Mouse (Mus musculus): ENCODE measurements at regions not wholly inside any gene's neighbourhood (a gene's known extent, or its start where the extent isn't known, plus 50 kb on each side); places are given as distances from the start of the nearest gene placed in this dataset.
A peak's percentile ranks its signal among the peaks of the same experiment; 100 is the strongest.

DNA sequence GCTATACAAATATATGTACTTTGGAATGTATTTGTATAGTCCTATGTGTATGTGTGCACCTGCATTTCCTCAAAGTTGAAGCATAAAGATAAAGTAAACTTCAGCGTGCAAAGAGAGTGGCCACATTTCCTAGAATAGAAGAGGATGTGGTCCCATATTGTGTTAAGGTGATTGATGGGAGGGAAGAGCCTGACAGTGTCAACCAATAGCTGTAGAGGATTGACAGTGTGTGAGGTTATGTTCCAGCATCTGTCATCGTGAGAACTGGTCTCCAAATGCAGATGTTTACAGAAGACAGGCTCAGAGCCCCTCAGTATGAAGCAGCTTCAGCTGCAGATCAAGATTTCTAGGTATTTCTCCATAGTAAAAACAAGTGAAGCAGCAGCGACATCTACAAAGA is 1114.5 kb downstream of the Gsdmc2 start:
- DNase-seq = no peak

DNA sequence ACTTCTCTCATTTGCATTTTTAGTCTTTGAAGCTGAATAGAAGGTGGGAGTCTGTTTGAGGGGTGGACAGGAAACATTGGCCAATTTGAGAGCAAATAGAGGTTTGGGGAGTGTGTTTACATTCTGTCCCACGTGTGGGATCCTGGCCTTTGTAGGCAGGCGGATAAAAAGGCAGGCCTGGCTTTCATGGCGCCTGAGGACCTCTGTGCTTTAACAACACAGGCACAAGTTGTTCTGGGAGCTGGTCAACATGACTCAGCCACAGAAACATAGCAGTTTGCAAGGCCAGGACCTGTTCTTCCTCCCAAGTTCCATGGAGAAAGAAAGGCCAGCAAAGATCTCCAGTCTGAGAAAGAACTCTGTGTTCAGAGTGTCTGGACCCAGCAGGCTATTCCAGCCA is 1130.7 kb downstream of the Gsdmc2 start:
- no peak for DNase-seq

DNA sequence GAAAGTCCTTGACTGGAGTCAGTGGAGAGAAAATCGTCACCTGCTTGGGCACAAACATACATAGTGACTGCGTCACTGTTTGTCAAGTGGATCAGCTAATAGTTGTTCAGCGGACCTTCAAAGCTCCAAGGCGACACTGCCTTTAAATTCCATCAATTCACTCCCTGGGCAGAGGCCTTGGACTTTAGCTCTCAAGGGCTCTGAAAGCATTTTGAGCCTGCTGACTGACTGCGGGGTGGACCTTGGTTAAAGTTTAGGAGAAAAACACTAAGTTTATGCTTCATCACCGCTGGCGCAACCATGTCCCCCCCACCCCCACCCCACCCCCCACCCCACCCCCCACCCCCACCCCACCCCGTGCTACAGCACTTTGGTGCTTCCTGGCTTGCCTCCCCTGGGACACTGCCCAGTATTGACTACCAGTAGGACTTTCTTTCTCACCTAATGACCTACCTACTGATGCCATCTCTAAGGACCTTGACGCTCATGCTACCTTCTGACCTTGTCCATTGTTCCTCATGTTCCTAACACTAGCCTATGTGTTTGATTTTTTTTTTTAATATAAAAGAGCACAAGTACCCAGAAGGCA is 1132.3 kb downstream of the Gsdmc2 start:
- DNase-seq = peak; percentile 26 to 47

DNA sequence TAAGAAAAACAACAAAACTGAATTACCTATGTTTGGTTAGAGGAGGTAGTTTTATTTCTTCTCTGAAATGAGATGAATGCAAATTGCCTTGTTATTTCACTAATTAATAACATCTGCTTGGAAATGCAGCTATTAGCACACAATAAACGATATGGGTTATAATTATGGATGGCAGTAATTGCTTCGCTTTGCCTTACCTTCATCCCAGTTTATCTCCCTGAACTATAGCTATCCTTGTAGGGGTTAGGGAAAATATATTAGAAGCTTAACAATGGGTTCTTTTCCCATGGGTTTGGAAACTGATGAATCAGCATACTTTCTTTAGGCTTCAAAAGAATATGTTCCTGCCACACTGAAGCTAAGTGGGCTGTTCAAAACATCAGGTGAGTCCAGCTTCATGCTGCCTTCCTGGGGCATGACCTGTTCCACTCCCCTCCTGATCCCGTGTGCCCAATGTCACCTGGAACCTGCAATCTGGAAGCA is 1132.9 kb downstream of the Gsdmc2 start:
- no peak for DNase-seq

DNA sequence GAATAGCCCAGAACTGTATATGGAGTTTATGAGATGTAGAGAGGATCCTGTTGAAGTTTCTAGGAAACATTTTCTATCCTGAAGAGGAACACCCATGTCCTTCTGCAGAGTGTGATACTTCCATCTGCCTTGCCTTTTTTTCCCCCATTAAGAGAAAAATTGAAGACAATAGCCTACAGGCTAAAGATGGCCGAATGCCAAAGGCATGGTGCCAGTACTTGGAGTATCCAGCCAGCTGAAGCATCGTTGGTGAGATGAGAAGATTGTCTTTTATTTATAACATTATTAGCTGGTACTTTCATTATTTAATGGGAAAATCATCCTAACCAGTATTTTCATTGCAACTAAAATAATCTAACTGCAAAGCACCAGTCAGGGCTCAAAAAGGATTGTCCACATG is 1135.4 kb downstream of the Gsdmc2 start:
- peak in 1 of 2 experiments; percentile 29 for DNase-seq

DNA sequence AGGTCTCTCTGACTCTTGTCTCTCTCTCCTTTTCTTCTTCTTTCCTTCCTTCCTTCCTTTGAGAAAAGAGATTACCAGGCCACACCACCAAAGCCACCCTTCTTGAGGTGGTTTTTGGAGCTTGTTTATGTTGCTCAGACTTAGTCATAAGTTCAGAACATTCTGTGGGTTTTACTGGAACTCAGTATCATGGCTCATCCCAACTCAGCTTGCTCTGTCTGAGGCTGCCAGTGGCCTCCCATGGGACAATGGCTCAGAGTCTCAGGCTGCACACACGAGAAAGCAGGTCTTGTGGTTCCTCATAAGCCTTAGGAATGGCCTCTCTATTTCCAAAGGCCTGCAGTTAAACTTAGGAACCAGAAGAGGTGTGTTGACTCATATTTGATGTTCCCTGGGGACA is 1146.4 kb downstream of the Gsdmc2 start:
- DNase-seq = no peak

DNA sequence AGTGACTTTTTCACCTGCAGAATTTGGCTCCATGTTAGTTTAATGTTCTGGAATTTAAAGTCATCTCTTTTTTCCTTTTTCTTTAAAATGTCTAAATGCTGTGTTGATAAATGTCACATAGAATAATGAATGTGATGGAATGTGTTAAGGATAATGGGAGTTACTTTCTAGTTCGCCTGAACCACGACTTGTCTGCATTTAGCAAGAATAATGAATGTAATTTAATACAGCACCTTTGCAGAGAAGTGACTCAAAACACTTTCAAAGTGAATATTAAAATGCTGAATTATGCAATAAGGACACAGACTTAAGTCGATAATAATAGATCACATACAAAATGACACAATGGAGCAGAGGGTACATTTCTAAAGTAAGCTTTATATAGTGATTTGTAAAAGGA is 1150.2 kb downstream of the Gsdmc2 start:
- DNase-seq = no peak

DNA sequence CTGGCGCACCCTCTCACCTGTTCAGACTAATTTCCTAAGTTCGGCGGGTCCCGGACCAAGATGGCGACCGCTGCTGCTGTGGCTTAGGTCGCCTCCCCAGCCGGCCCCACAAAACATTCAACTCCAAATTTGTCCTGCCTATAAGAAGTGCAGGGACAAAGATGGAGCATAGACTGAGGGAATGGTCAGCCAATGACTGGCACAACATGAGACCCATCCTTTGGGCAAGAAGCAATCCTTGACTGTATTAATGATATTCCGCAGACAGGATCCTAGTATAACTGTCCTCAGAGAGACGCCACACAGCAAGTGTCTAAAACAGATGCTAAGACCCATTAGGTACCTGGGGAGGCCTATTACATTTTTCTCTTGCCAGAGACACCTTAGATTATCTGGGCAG is 1151.3 kb downstream of the Gsdmc2 start:
- no peak for DNase-seq

DNA sequence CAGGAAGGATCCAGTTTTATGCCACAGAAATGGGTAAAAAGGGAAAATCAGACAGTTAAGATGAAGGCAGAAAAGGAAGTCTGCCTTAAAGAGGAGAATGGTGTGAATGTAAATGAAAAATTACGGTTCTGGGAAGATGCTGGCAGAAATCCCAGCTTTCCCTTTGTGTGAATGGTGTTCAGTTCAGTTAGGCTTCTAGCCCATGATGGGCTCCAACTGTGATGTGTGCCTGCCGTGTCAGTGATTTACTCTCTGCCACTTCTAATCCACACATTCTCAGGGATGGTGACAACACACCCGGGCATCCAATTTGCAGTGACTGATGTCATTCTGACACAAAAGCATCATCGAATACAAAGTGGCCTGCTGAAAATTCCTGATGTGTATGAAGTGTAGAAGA is 1171.6 kb downstream of the Gsdmc2 start:
- DNase-seq = no peak

DNA sequence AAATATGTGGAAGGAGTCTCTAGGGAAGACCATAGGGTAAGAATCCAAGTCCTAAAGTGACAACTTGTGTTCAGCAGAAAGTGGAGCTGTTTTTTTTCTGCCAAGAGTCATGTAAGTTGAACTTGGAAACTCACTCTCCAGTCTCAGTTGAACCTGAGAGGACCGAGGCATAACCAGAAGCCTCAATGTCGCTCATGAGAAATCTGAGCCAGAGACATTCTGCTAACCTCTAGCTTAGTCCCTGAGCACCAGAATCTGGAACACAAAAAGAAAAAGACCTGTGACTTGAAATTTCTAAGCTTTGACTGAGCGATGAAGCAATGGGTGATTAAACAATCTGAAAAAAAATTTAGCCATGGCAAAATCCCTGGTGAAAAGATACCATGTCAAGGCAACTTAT is 1175.0 kb downstream of the Gsdmc2 start:
- no peak for DNase-seq

DNA sequence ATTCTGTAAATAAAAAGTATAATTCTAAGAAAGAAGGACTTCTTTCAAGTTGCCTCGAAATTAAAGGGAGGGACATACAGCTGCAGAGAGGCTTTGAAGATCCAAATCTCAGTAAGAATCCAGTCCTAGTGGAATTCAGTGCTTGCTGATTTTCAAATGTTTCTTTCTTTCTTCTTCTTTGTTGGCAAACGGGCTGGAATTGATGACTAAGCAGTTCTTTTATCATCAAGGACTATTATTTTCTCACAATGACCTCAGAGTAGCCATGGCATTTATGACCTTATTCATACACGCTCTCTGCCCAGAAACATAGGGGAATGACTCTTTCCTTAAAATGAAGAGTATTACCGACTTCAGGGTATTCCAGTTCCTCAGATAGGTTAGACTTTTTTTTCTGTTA is 1185.9 kb downstream of the Gsdmc2 start:
- no peak for DNase-seq

DNA sequence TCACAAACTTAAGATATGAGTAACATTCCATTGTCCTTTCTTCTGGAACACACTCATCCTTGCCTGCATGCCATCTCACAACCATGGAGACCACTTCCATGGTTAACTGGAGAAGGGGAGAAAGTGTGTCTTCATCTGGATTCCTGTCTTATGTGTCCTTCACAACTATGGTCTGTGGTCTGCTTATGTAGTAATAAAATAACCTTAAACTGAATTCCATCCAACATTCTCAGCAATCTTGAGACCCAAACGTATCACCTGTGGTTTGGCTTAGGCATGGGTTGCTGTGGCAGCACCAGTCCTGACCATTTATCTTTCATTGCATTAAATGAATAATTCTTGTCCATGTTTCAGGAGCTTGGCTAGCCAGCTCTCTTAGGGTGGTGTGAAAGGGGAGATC is 1186.3 kb downstream of the Gsdmc2 start:
- no peak for DNase-seq

DNA sequence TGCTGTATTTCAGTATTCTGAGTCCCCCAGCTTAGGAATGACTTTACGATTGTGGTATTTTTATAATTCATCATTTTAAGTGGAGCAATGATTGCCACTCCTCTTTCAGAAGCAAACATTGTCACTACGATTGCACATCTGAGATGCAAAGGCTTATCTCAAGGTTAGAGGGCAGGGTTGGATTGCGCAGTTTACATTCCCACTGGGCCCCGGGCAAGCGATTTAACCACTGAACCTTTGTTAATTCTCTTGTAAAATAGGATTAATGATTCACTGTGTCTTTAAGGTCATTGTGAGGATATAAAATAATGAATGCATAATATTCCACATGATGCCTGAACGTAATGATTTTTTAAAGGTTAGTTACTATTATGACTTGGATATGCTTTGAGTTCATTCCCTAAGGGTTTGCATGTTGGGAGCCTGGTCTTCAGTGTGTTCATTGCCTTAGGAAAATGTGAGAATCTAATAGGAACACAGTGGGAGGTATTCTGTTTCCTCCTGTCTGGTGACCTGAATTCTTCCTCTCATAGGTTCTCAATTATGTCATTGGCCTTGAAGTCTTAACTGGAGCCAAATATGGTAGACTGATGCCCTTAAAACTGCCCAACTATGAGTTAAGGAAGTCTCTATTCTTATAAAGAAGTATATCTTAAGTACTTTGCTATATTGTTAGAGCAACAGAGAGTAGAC is 1198.4 kb downstream of the Gsdmc2 start:
- DNase-seq = no peak

DNA sequence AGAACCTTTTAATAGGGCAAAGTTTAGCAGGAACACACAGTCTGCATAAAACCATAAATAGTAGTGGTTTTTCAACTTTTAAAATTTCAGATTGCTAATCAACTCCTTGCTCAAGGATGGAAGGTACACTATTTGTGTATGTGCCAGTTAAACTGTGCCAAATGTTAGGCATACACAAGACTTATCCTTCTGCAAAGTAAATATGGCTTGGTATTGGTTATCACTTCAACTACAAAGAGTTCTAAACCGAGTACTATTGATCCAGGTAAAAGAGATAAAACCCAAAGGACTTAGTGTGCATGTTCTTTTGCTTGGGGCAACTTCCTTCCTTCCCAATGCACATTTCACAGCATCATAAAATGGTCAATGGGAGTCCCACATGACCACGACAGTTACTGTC is 1200.2 kb downstream of the Gsdmc2 start:
- no peak for DNase-seq

DNA sequence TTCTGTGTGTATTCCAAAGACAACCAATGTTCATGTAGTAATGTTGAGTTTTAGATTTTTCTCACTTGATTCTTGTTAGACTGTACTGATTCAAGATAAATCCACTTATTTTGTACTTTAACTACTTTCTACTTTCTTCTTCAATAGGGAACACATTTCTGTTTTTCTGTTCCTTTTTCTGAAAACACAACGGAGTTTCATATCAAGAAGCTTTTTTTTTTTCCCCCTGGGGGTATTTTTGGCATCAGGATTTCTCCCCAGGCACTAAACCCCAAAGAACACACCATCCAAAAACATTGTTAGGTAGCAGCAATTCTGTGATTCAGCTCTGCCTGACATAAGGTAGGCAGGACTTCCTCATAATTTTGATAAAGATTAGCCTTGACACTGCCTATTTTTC is 1200.7 kb downstream of the Gsdmc2 start:
- no peak for DNase-seq

DNA sequence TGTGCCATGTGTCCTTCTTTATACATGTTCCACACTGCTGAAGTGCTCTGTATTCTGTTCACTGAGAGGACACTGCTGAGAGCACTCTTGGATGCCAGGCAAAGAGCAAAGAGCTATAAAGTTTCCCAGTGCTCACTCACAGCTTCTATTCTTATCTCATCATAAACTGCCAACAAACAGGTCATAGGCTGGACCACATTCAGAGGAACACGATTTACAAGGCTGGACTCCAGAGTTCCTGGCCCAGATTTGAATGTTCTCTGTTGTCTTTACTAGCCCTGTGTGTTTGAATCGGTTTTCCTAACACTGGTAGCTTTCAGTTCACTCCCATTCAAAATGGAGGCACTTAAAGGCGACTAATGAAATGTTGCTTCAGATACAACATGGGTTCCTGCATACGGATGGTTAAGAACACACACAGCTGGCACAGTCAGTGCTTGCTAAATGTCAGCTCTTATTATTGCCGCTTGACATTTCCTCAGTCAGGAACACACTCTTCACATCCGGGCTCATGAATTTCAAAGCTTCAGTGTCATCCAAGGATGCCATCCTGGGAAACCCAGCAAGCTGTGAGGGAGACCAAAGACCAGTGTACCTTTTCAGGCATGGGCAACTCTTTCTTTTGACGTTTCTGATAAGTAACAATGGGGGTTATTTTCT is 1203.8 kb downstream of the Gsdmc2 start:
- no peak for DNase-seq

DNA sequence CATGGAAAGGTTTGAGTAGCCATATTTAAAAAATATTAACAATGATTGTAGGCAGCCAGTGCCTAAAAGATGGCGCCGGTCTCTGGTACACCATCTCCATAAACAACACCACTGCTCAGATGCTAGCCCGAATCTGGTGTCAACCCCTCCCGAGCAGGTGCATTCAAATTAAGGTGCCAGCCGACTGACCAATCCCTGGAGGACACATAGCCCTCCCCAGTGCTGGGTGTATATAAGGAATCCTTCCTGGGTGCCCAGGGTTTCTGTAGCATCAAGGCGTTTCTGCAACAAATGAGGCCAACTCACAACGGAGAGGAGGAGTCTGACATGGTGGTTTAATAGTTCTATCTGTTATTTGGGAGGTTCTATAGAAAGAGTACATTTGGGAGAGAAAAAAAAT is 1219.6 kb downstream of the Gsdmc2 start:
- no peak for DNase-seq

DNA sequence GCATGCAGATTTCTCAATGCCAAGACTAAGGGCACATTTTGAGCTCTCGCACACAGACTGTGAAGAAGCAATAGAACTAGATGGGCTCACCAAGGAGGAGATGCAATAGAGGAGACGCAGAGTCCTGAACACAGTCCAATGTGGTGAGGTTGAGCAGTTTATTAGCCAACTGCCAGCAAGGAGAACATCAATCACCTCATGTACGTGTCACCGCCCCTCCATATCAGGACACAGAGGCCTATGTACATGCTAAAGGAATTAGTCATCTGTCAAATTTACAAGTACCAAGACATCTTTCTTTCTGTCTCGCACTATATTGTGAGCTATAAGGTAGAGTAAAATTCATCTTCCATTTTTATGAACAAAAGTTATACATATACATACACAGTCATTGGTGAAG is 1228.9 kb downstream of the Gsdmc2 start:
- no peak for DNase-seq

DNA sequence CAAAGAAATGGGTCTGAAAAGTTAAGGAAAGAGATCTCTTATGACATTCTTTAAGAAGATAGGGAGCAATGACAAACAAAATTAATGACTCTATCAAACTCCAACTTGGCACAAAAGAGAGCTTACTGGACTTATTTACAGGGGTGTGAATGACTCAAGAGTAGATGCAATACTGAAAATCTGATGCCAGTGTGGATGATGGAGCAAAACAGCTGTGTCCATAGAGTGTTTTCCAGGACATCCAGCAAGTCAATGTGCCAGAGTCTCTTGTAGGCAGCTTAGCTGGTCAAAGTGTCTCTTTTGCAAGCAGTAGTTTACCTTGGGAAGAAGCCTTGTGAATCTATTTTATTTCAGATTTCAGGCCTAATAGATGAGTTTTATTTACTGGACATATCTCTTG is 1248.2 kb downstream of the Gsdmc2 start:
- no peak for DNase-seq

DNA sequence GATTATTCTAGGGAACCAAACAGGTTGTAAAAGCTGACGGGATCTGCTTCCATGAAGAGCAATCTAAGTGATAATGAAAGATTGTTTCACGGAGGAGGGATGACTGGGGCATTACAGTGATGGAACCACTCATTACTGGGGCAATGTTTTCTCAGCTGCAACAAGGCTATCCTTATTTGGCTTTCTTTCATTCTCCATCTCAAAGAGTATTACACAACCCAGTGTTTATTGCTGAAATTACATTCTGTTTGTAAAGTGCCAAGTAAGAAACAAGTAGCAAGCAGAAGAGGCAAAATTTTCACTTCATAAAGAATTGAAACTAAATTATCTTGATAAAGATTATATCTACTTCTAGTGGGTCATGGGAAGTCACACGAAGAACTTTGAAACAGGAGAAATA is 1256.4 kb downstream of the Gsdmc2 start:
- no peak for DNase-seq

DNA sequence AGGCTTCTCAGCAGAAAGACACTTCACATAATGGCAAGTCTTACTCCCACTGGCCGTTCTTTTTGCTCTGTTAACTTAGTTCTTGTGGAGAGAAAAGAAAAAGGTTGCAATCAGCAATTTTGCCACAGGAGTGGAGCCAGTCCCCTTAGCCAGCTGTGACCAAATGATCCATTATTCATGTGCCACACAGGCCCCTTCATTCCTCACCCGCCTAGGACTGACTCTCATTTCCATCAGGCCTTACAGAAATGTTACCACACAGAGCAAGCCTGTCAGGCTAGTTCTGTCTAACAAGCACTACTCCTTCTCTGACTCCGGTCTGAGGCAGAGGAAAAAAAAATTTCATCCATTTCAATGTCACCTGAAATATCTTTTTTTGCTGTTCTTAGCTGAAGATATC is 1266.2 kb downstream of the Gsdmc2 start:
- no peak for DNase-seq

DNA sequence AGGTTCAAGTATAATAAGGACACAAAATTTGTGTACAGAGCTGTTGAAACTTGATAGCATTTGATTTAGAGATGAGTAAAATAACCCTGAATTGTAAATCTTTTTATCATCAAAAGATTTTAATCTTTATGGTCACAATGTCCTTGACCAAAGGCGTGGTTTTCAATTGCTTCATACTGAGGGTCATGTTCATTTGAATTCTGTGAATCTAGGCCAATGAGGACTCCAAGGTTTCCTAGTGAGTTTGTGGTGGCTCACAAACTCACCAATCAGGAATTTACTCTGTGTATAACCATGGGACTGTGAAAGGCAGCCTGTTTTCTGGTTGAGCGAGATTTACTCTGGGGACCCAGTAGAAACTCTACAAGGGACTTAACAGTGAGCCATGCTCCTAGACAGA is 1269.2 kb downstream of the Gsdmc2 start:
- no peak for DNase-seq

DNA sequence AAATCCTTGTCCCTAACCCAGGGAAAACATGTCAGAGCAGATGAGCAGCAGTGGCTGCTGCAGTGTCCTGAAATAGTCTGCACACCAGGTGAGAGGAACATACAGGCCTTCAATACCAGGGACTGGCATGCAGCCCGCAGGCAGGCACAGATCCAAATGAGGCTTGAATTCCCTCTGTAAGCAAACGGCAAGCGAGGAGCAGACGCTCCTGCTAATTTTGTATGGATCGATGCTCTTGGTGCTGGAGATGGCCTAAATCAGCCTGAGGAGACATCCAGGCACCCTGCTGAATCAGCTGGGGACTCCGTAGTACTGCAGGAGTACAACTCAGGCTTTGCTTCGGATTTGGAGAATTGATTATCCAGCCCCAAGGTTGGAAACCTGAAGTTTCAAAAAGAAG is 1273.2 kb downstream of the Gsdmc2 start:
- DNase-seq = no peak

Data from lung, postnatal 4 days (tissue).